Mouse (Mus musculus) fat pad, adult 2 months (tissue): ENCODE measurements around the gene Nrip2.

ENCODE experiments used
- DNase-seq: peaks from one replicate; pipeline ENCODE4 v3.0.0-alpha.2; 2011; ENCODE audit warnings: low read depth, low spot score; ENCODE audit errors: extremely low read depth

The Nrip2 gene

GRCm38 (mm10) chr6:128436356-128437005 lies 37.4 kb downstream of the Nrip2 start:
- DNase-seq: no peak

GRCm38 (mm10) chr6:128437288-128437687 lies 38.2 kb downstream of the Nrip2 start:
- no peak for DNase-seq

- no peak for DNase-seq
Measured at GRCm38 (mm10) chr6:128437731-128438316, 38.7 kb downstream of the Nrip2 start.

- no peak for DNase-seq
Measured at GRCm38 (mm10) chr6:128438317-128438870, 39.3 kb downstream of the Nrip2 start, which contains the start of gene Fkbp4. Gene Fkbp4, minus strand, starts transcription at chr6:128438677.

- no peak for DNase-seq
Measured at GRCm38 (mm10) chr6:128438871-128439341, 39.8 kb downstream of the Nrip2 start.

GRCm38 (mm10) chr6:128440238-128440637 lies 41.1 kb downstream of the Nrip2 start:
- no peak for DNase-seq

GRCm38 (mm10) chr6:128445761-128446535 lies 46.9 kb downstream of the Nrip2 start:
- DNase-seq: no peak

GRCm38 (mm10) chr6:128447063-128447462 lies 48.0 kb downstream of the Nrip2 start:
- DNase-seq: no peak

- no peak for DNase-seq
Measured at GRCm38 (mm10) chr6:128455835-128456605, 56.9 kb downstream of the Nrip2 start.

GRCm38 (mm10) chr6:128457186-128457585 lies 58.1 kb downstream of the Nrip2 start:
- no peak for DNase-seq

GRCm38 (mm10) chr6:128460321-128460720 lies 61.2 kb downstream of the Nrip2 start:
- no peak for DNase-seq

GRCm38 (mm10) chr6:128460729-128461503 lies 61.8 kb downstream of the Nrip2 start:
- DNase-seq: no peak

- no peak for DNase-seq
Measured at GRCm38 (mm10) chr6:128461606-128462005, 62.5 kb downstream of the Nrip2 start.

GRCm38 (mm10) chr6:128464996-128465395 lies 65.9 kb downstream of the Nrip2 start:
- no peak for DNase-seq
